Mouse (Mus musculus) liver, embryonic 11.5 days (tissue): Measurements from ENCODE around the gene Hhatl. TPM values are rescaled to one million over a fixed set of nuclear protein-coding genes. Genes with fewer than 3 reads are reported as not detected.

Experiments used
- ATAC-seq: fragments of 200-750 bp; cut with Nextera tagmentation; replicated peaks from 2 replicates; pipeline ENCODE4 v1.8.0; 2017; ENCODE audit warnings: moderate number of reproducible peaks, mild to moderate bottlenecking, moderate TSS enrichment, moderate library complexity; ENCODE audit not compliant: low FRiP score
- DNase-seq: peaks from one replicate; pipeline ENCODE4 v3.0.0-alpha.2; 2017; ENCODE audit warnings: low spot score
- H3K27ac ChIP-seq: fragments of 300-500 bp; sonication (generic); 2 replicates; pipeline ENCODE4 v1.5.1; 2014; ENCODE audit warnings: mild to moderate bottlenecking, low read depth, low read length, control low read depth
- H3K27me3 ChIP-seq: fragments of 300-500 bp; sonication (generic); replicated peaks from 2 replicates; pipeline ENCODE4 v1.6.1; 2014; ENCODE audit warnings: low read length, mixed read lengths; ENCODE audit not compliant: control insufficient read depth, insufficient read depth
- H3K36me3 ChIP-seq: fragments of 300-500 bp; sonication (generic); 2 replicates; pipeline ENCODE4 v1.6.1; 2014; ENCODE audit warnings: mild to moderate bottlenecking, low read length, moderate library complexity, mixed read lengths; ENCODE audit not compliant: control insufficient read depth, insufficient read depth
- H3K4me1 ChIP-seq: fragments of 300-500 bp; sonication (generic); replicated peaks from 2 replicates; pipeline ENCODE4 v1.6.1; 2014; ENCODE audit warnings: low read length, mixed read lengths; ENCODE audit not compliant: control insufficient read depth, insufficient read depth
- H3K4me2 ChIP-seq: fragments of 300-500 bp; sonication (generic); 2 replicates; pipeline ENCODE4 v1.6.1; 2014; ENCODE audit warnings: mild to moderate bottlenecking, control low read depth, moderate library complexity
- H3K4me3 ChIP-seq: fragments of 300-500 bp; sonication (generic); 2 replicates; pipeline ENCODE4 v1.5.1; 2014; ENCODE audit warnings: low read depth, low read length, control low read depth
- H3K9ac ChIP-seq: fragments of 300-500 bp; sonication (generic); 2 replicates; pipeline ENCODE4 v1.6.1; 2014; ENCODE audit warnings: low read depth, low read length, control low read depth
- H3K9me3 ChIP-seq: fragments of 300-500 bp; sonication (generic); 2 replicates; pipeline ENCODE4 v1.6.1; 2016; ENCODE audit warnings: low read length, inconsistent platforms, mixed read lengths; ENCODE audit not compliant: control insufficient read depth
- WGBS: fragments of 180-500 bp; shearing (Covaris S2); extraction: QIAGEN DNeasy Blood & Tissue Kit; methylation state at CpG from one replicate; pipeline ENCODE4 v1.1.7; 2014; 5-methylcytosine and 5-hydroxymethylcytosine counted together
- polyA plus RNA-seq: library from polyadenylated mRNA; unstranded; fragments of >200 nt; fragmentation: Nextera tagmentation; extraction: Ambion mirVana; gene quantifications from 2 replicates; pipeline ENCODE4 v1.2.1, GENCODE M21; 2014

The Hhatl gene
- polyA plus RNA-seq, 1 experiment from 2014 or later = not detected

GRCm38 (mm10) chr9:121759091-121760081 lies 32.9 kb downstream of the Hhatl start, which contains the start of gene Zfp651:
Gene Zfp651, plus strand, starts transcription at chr9:121759330.
- WGBS = under 1% methylated on average over 76 of the region's 97 CpGs
- Histone ChIP-seq H3K27me3 (peaks cover 32% of the 10 kb centered on the region), H3K9me3 (no peaks in the 10 kb centered on the region), H3K9ac (peak within 1 kb of the TSS; percentile 74), H3K4me3 (peak within 1 kb of the TSS; percentile 73), H3K4me2 (peak within 1 kb of the TSS; percentile 94), H3K4me1 (peaks cover 12% of the 10 kb centered on the region), H3K36me3 (peaks cover 24% of the 10 kb centered on the region), H3K27ac (peak within 1 kb of the TSS; percentile 74)
- DNase-seq (peak; percentile 74), ATAC-seq (peak; percentile 59)

- H3K27ac ChIP-seq = no peak overlapping the region
- H3K36me3 ChIP-seq = peaks cover 28% of the 10 kb centered on the region
- peak overlapping the region; percentile 94 for H3K4me2 ChIP-seq
- H3K9ac ChIP-seq = peak overlapping the region; percentile 74; the same call in 1 of the 2 replicates
- H3K4me3 ChIP-seq = peak overlapping the region; percentile 73; the same call in 1 of the 2 replicates
- 55% methylated on average over 10 of the region's 10 CpGs for WGBS
- H3K9me3 ChIP-seq = no peaks in the 10 kb centered on the region
- no peak for ATAC-seq
- H3K4me1 ChIP-seq = peaks cover 12% of the 10 kb centered on the region
- H3K27me3 ChIP-seq = peaks cover 32% of the 10 kb centered on the region
- DNase-seq = no peak
Observed at GRCm38 (mm10) chr9:121757835-121758814, 34.2 kb downstream of the Hhatl start.

GRCm38 (mm10) chr9:121757432-121757831 lies 34.9 kb downstream of the Hhatl start:
- H3K36me3 ChIP-seq = peaks cover 27% of the 10 kb centered on the region
- DNase-seq (no peak), ATAC-seq (no peak)
- H3K27me3 ChIP-seq = peaks cover 32% of the 10 kb centered on the region
- peaks cover 12% of the 10 kb centered on the region for H3K4me1 ChIP-seq
- H3K4me2 ChIP-seq = no peak overlapping the region
- H3K9ac ChIP-seq = no peak overlapping the region
- H3K4me3 ChIP-seq = no peak overlapping the region
- no peak overlapping the region for H3K27ac ChIP-seq
- WGBS = 37% methylated on average over 3 of the region's 3 CpGs
- no peaks in the 10 kb centered on the region for H3K9me3 ChIP-seq

- Histone ChIP-seq H3K4me1 (peaks cover 12% of the 10 kb centered on the region), H3K36me3 (peaks cover 32% of the 10 kb centered on the region), H3K27ac (no peak overlapping the region), H3K27me3 (peaks cover 32% of the 10 kb centered on the region), H3K9me3 (no peaks in the 10 kb centered on the region), H3K4me2 (no peak overlapping the region), H3K9ac (no peak overlapping the region), H3K4me3 (no peak overlapping the region)
- ATAC-seq (no peak), DNase-seq (no peak)
- 84% methylated on average over 3 of the region's 3 CpGs for WGBS
Observed at GRCm38 (mm10) chr9:121756785-121757184, 35.5 kb downstream of the Hhatl start.

- no peak for ATAC-seq
- 91% methylated on average over 3 of the region's 3 CpGs for WGBS
Observed at GRCm38 (mm10) chr9:121754624-121755023, 37.7 kb downstream of the Hhatl start.

GRCm38 (mm10) chr9:121752774-121753173 lies 39.5 kb downstream of the Hhatl start:
- H3K36me3 ChIP-seq = peaks cover 66% of the 10 kb centered on the region
- peak; percentile 27 for DNase-seq
- ATAC-seq = no peak
- no peak overlapping the region for H3K9ac ChIP-seq
- H3K27ac ChIP-seq = no peak overlapping the region
- H3K9me3 ChIP-seq = no peaks in the 10 kb centered on the region
- H3K4me3 ChIP-seq = no peak overlapping the region
- no peaks in the 10 kb centered on the region for H3K27me3 ChIP-seq
- no peaks in the 10 kb centered on the region for H3K4me1 ChIP-seq
- no peak overlapping the region for H3K4me2 ChIP-seq
- WGBS = 94% methylated on average over 9 of the region's 9 CpGs

More at GRCm38 (mm10) chr9:121754624-121755023, 37.7 kb downstream of the Hhatl start:
- Histone ChIP-seq H3K27me3 (peaks cover 11% of the 10 kb centered on the region), H3K4me2 (no peak overlapping the region), H3K27ac (no peak overlapping the region), H3K9me3 (no peaks in the 10 kb centered on the region), H3K36me3 (peaks cover 48% of the 10 kb centered on the region), H3K4me1 (peaks cover 5% of the 10 kb centered on the region; the same call in 1 of the 2 replicates), H3K9ac (no peak overlapping the region), H3K4me3 (no peak overlapping the region)
- DNase-seq = peak; percentile 22

GRCm38 (mm10) chr9:121744051-121744450 lies 48.3 kb downstream of the Hhatl start:
- H3K4me3 ChIP-seq = no peak overlapping the region
- H3K9me3 ChIP-seq = no peaks in the 10 kb centered on the region
- H3K27me3 ChIP-seq = no peaks in the 10 kb centered on the region
- H3K4me1 ChIP-seq = no peaks in the 10 kb centered on the region
- no peak overlapping the region for H3K4me2 ChIP-seq
- no peak overlapping the region for H3K27ac ChIP-seq
- WGBS = 79% methylated on average over 8 of the region's 8 CpGs
- peaks cover 72% of the 10 kb centered on the region for H3K36me3 ChIP-seq
- ATAC-seq (no peak), DNase-seq (no peak)
- H3K9ac ChIP-seq = no peak overlapping the region

- Histone ChIP-seq H3K27me3 (no peaks in the 10 kb centered on the region), H3K4me2 (no peak overlapping the region), H3K4me3 (no peak overlapping the region), H3K27ac (no peak overlapping the region), H3K9ac (no peak overlapping the region), H3K9me3 (no peaks in the 10 kb centered on the region), H3K4me1 (no peaks in the 10 kb centered on the region), H3K36me3 (peaks cover 46% of the 10 kb centered on the region)
- DNase-seq (no peak), ATAC-seq (no peak)
- 92% methylated on average over 3 of the region's 3 CpGs for WGBS
Observed at GRCm38 (mm10) chr9:121741168-121741567, 51.1 kb downstream of the Hhatl start.
